Mouse (Mus musculus): ENCODE measurements around the gene Pld4. TPM values are rescaled to one million over a fixed set of nuclear protein-coding genes. Genes with fewer than 3 reads are reported as not detected.

The Pld4 gene
- polyA plus RNA-seq, 1 experiment from 2014 or later = 6.4 TPM

- Histone ChIP-seq H3K9ac (replicated peaks) (no peak overlapping the region; the same call in 1 of the 2 replicates), H3K36me3 (peaks cover 56% of the 10 kb centered on the region)
Measured at GRCm38 (mm10) chr12:112742768-112743167, 17.7 kb upstream of the Pld4 start.

GRCm38 (mm10) chr12:112743168-112743975 lies 17.1 kb upstream of the Pld4 start:
- peak; percentile 73 for ATAC-seq

More at GRCm38 (mm10) chr12:112742768-112743167, 17.7 kb upstream of the Pld4 start:
- Histone ChIP-seq H3K4me3 (replicated peaks) (no peak overlapping the region), H3K27ac (0 out of 2 replicates have a peak overlapping the region, but pooled peaks have one; percentile 3), H3K4me1 (replicated peaks) (peaks cover 17% of the 10 kb centered on the region), H3K9me3 (no peaks in the 10 kb centered on the region), H3K27me3 (no peaks in the 10 kb centered on the region), H3K4me2 (replicated peaks) (no peak overlapping the region)
- peak; percentile 12 for ATAC-seq
- 70% methylated on average over 6 of the region's 6 CpGs for WGBS

GRCm38 (mm10) chr12:112744211-112744610 lies 16.2 kb upstream of the Pld4 start:
- Histone ChIP-seq H3K4me2 (replicated peaks) (no peak overlapping the region), H3K4me3 (replicated peaks) (no peak overlapping the region), H3K9ac (replicated peaks) (peak overlapping the region; percentile 36; the same call in 1 of the 2 replicates), H3K27me3 (no peaks in the 10 kb centered on the region), H3K9me3 (no peaks in the 10 kb centered on the region), H3K36me3 (peaks cover 41% of the 10 kb centered on the region), H3K27ac (no peak overlapping the region), H3K4me1 (replicated peaks) (peaks cover 26% of the 10 kb centered on the region)
- no peak for ATAC-seq
- WGBS = 86% methylated on average over 11 of the region's 11 CpGs

More at GRCm38 (mm10) chr12:112743168-112743975, 17.1 kb upstream of the Pld4 start:
- H3K9ac ChIP-seq (replicated peaks) = no peak overlapping the region; the same call in none of the 2 replicates
- H3K27me3 ChIP-seq = no peaks in the 10 kb centered on the region
- H3K4me3 ChIP-seq (replicated peaks) = no peak overlapping the region
- H3K4me2 ChIP-seq (replicated peaks) = no peak overlapping the region
- no peaks in the 10 kb centered on the region for H3K9me3 ChIP-seq
- peaks cover 50% of the 10 kb centered on the region for H3K36me3 ChIP-seq
- 0 out of 2 replicates have a peak overlapping the region, but pooled peaks have one; percentile 3 for H3K27ac ChIP-seq
- WGBS = 55% methylated on average over 25 of the region's 25 CpGs
- H3K4me1 ChIP-seq (replicated peaks) = peaks cover 23% of the 10 kb centered on the region

- Histone ChIP-seq H3K36me3 (peaks cover 33% of the 10 kb centered on the region), H3K4me1 (replicated peaks) (peaks cover 26% of the 10 kb centered on the region), H3K9me3 (no peaks in the 10 kb centered on the region), H3K9ac (replicated peaks) (peak overlapping the region; percentile 15; the same call in 1 of the 2 replicates), H3K27me3 (no peaks in the 10 kb centered on the region), H3K27ac (no peak overlapping the region), H3K4me3 (replicated peaks) (no peak overlapping the region), H3K4me2 (replicated peaks) (no peak overlapping the region)
- ATAC-seq = no peak
- 85% methylated on average over 10 of the region's 10 CpGs for WGBS
Measured at GRCm38 (mm10) chr12:112744891-112745580, 15.4 kb upstream of the Pld4 start.

GRCm38 (mm10) chr12:112745716-112746115 lies 14.7 kb upstream of the Pld4 start:
- Histone ChIP-seq H3K4me2 (replicated peaks) (no peak overlapping the region), H3K9me3 (no peaks in the 10 kb centered on the region), H3K27me3 (no peaks in the 10 kb centered on the region), H3K9ac (replicated peaks) (peak overlapping the region; percentile 15; the same call in 1 of the 2 replicates), H3K36me3 (peaks cover 26% of the 10 kb centered on the region), H3K4me3 (replicated peaks) (no peak overlapping the region), H3K27ac (no peak overlapping the region), H3K4me1 (replicated peaks) (peaks cover 26% of the 10 kb centered on the region)
- no peak for ATAC-seq
- WGBS = 91% methylated on average over 10 of the region's 10 CpGs

- H3K27me3 ChIP-seq = no peaks in the 10 kb centered on the region; the same call in 1 of the 2 replicates
- H3K27ac ChIP-seq = peak overlapping the region; percentile 95
- peaks cover 23% of the 10 kb centered on the region for H3K36me3 ChIP-seq
- peaks cover 32% of the 10 kb centered on the region for H3K4me1 ChIP-seq (replicated peaks)
- peak; percentile 5 for ATAC-seq
- 88% methylated on average over 4 of the region's 4 CpGs for WGBS
- no peak overlapping the region for H3K9ac ChIP-seq (replicated peaks)
- no peak overlapping the region for H3K4me3 ChIP-seq (replicated peaks)
- no peaks in the 10 kb centered on the region for H3K9me3 ChIP-seq
- H3K4me2 ChIP-seq (replicated peaks) = no peak overlapping the region
Measured at GRCm38 (mm10) chr12:112746461-112746807, 14.0 kb upstream of the Pld4 start.

- Histone ChIP-seq H3K9ac (replicated peaks) (peak overlapping the region; percentile 56), H3K4me1 (replicated peaks) (peaks cover 32% of the 10 kb centered on the region), H3K4me2 (replicated peaks) (peak overlapping the region; percentile 21), H3K4me3 (replicated peaks) (no peak overlapping the region), H3K9me3 (no peaks in the 10 kb centered on the region), H3K27ac (peak overlapping the region; percentile 95), H3K27me3 (no peaks in the 10 kb centered on the region; the same call in 1 of the 2 replicates), H3K36me3 (peaks cover 23% of the 10 kb centered on the region)
- ATAC-seq = peak; percentile 72
- 17% methylated on average over 10 of the region's 10 CpGs for WGBS
Measured at GRCm38 (mm10) chr12:112746808-112747605, 13.4 kb upstream of the Pld4 start.

- Histone ChIP-seq H3K9ac (replicated peaks) (peak overlapping the region; percentile 56), H3K4me2 (replicated peaks) (peak overlapping the region; percentile 21), H3K36me3 (peaks cover 23% of the 10 kb centered on the region), H3K4me1 (replicated peaks) (peaks cover 32% of the 10 kb centered on the region), H3K27ac (peak overlapping the region; percentile 95), H3K4me3 (replicated peaks) (no peak overlapping the region), H3K9me3 (no peaks in the 10 kb centered on the region), H3K27me3 (no peaks in the 10 kb centered on the region; the same call in 1 of the 2 replicates)
- 74% methylated on average over 8 of the region's 8 CpGs for WGBS
- peak; percentile 24; the same call in 1 of the 2 replicates for ATAC-seq
Measured at GRCm38 (mm10) chr12:112747606-112747970, 12.9 kb upstream of the Pld4 start.

- no peaks in the 10 kb centered on the region; the same call in 1 of the 2 replicates for H3K27me3 ChIP-seq
- ATAC-seq = no peak
- no peak overlapping the region for H3K27ac ChIP-seq
- H3K4me3 ChIP-seq (replicated peaks) = no peak overlapping the region
- no peaks in the 10 kb centered on the region for H3K36me3 ChIP-seq
- H3K4me1 ChIP-seq (replicated peaks) = peaks cover 26% of the 10 kb centered on the region
- no peak overlapping the region for H3K4me2 ChIP-seq (replicated peaks)
- WGBS = 87% methylated on average over 12 of the region's 12 CpGs
- H3K9ac ChIP-seq (replicated peaks) = peak overlapping the region; percentile 32; the same call in 1 of the 2 replicates
- H3K9me3 ChIP-seq = no peaks in the 10 kb centered on the region
Measured at GRCm38 (mm10) chr12:112750976-112751375, 9.5 kb upstream of the Pld4 start.

GRCm38 (mm10) chr12:112752399-112752798 lies 8.1 kb upstream of the Pld4 start:
- H3K9me3 ChIP-seq = 0 out of 2 replicates have a peak, but pooled peaks cover 3% of the 10 kb centered on the region
- H3K27ac ChIP-seq = no peak overlapping the region
- no peaks in the 10 kb centered on the region; the same call in 1 of the 2 replicates for H3K27me3 ChIP-seq
- peaks cover 19% of the 10 kb centered on the region for H3K4me1 ChIP-seq (replicated peaks)
- no peak overlapping the region for H3K4me3 ChIP-seq (replicated peaks)
- H3K4me2 ChIP-seq (replicated peaks) = no peak overlapping the region
- 66% methylated on average over 2 of the region's 2 CpGs for WGBS
- no peak for ATAC-seq
- H3K36me3 ChIP-seq = no peaks in the 10 kb centered on the region
- H3K9ac ChIP-seq (replicated peaks) = no peak overlapping the region

- Histone ChIP-seq H3K27ac (no peak overlapping the region), H3K36me3 (no peaks in the 10 kb centered on the region), H3K27me3 (no peaks in the 10 kb centered on the region; the same call in 1 of the 2 replicates), H3K4me1 (replicated peaks) (0 out of 2 replicates have a peak, but pooled peaks cover 5% of the 10 kb centered on the region), H3K4me3 (replicated peaks) (no peak overlapping the region), H3K9ac (replicated peaks) (no peak overlapping the region), H3K4me2 (replicated peaks) (no peak overlapping the region), H3K9me3 (0 out of 2 replicates have a peak, but pooled peaks cover 3% of the 10 kb centered on the region)
- 83% methylated on average over 4 of the region's 4 CpGs for WGBS
- no peak for ATAC-seq
Measured at GRCm38 (mm10) chr12:112755900-112756299, 4.6 kb upstream of the Pld4 start.
